Mouse (Mus musculus): ENCODE results near the gene Hp1bp3. TPM values are rescaled to one million over a fixed set of nuclear protein-coding genes. Genes with fewer than 3 reads are reported as not detected.

Hp1bp3 gene
- total RNA-seq, 2 experiments from 2014 or later: 200 to 356 TPM

- ATAC-seq (replicated peaks; ENCODE audit: low FRiP score, poor library complexity, severe bottlenecking): no peak
Observed at GRCm38 (mm10) chr4:138220761-138221160, 4.7 kb downstream of the Hp1bp3 start.

- ATAC-seq (replicated peaks; ENCODE audit: low FRiP score, poor library complexity, severe bottlenecking): no peak
Observed at GRCm38 (mm10) chr4:138221406-138221805, 5.3 kb downstream of the Hp1bp3 start.

DNA sequence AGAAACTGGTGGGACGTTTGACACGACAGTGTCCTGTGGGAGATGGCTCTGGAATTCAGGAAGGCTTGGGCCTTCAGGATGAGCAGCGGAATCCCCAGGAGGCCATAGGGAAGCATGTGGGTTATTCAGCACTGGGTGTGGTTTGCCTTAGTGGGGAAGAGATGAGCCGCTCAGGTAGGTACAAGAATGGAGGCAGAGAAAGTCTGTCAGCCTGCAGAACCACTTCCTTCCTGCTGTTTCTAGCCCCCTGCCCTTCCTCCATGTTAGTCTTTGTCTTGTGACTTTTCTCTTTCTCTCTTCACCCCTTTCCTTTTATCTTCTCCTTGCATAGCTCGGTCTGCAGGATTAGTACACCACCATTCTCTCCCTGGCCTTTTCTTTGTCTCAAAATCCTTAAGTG lies 6.3 kb downstream of the Hp1bp3 start:
- ATAC-seq (replicated peaks; ENCODE audit: low FRiP score, poor library complexity, severe bottlenecking): no peak

GRCm38 (mm10) chr4:138223623-138224022 lies 7.5 kb downstream of the Hp1bp3 start:
- no peak for ATAC-seq (replicated peaks; ENCODE audit: low FRiP score, poor library complexity, severe bottlenecking)

GRCm38 (mm10) chr4:138246756-138247665 lies 30.9 kb downstream of the Hp1bp3 start:
- ATAC-seq (replicated peaks; ENCODE audit: low FRiP score, poor library complexity, severe bottlenecking): no peak

GRCm38 (mm10) chr4:138250088-138250960 lies 34.2 kb downstream of the Hp1bp3 start, which contains the start of the genes Sh2d5 and Kif17:
Gene Sh2d5 (plus strand): TSS chr4:138250403.
Gene Kif17 (plus strand): TSS chr4:138250435.
- peak; percentile 74 for ATAC-seq (replicated peaks; ENCODE audit: low FRiP score, poor library complexity, severe bottlenecking)

- no peak for ATAC-seq (replicated peaks; ENCODE audit: low FRiP score, poor library complexity, severe bottlenecking)
Observed at GRCm38 (mm10) chr4:138251819-138252218, 35.7 kb downstream of the Hp1bp3 start.

GRCm38 (mm10) chr4:138252231-138252630 lies 36.1 kb downstream of the Hp1bp3 start:
- no peak for ATAC-seq (replicated peaks; ENCODE audit: low FRiP score, poor library complexity, severe bottlenecking)

DNA sequence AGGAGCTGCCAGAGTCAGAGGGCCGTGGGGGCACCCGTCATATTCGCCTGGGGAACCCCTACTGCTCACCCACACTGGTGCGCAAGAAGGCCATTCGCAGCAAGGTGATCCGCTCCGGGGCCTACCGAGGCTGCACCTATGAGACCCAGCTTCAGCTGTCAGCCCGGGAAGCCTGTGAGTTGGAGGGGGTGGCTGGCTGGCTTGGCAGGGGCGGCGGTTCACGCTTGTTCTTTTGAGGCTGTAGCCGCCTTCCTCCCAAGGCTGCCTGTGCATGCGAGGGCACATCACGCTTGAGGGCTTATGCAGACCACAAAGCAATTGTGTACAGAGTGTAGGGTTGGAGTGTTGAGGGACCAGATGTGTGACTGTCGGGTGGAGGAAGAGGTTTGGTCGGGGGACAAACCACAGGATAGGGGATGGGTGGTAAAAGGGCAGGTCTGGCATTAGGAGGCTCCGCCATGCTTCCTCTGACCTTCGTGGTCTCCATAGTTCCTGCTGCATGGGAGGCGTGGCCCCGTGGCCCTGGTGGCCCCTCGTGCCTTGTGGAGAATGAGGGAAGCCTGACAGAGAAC lies 41.1 kb downstream of the Hp1bp3 start:
- no peak for ATAC-seq (replicated peaks; ENCODE audit: low FRiP score, poor library complexity, severe bottlenecking)

DNA sequence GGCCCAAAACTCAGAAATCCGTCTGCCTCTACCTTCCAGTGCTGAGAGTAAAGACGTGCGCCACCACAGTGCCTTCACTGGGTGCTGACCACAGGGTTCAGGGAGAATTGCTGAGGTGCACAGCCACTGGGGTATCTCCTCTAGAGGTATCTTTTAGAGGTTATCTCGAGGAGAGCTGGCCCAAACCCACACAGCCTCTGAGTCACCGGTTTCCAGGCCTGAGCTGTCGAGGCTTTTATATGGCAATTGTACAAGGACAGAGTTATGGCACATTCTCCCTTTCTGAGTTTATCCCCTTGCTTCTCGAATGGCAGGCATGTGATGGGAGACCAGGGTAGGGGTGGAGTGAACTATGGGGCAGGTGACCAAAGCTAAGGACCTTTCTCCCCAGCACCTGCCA lies 42.6 kb downstream of the Hp1bp3 start:
- no peak for ATAC-seq (replicated peaks; ENCODE audit: low FRiP score, poor library complexity, severe bottlenecking)

- no peak for ATAC-seq (replicated peaks; ENCODE audit: low FRiP score, poor library complexity, severe bottlenecking)
Observed at GRCm38 (mm10) chr4:138259482-138259881, 43.4 kb downstream of the Hp1bp3 start.

DNA sequence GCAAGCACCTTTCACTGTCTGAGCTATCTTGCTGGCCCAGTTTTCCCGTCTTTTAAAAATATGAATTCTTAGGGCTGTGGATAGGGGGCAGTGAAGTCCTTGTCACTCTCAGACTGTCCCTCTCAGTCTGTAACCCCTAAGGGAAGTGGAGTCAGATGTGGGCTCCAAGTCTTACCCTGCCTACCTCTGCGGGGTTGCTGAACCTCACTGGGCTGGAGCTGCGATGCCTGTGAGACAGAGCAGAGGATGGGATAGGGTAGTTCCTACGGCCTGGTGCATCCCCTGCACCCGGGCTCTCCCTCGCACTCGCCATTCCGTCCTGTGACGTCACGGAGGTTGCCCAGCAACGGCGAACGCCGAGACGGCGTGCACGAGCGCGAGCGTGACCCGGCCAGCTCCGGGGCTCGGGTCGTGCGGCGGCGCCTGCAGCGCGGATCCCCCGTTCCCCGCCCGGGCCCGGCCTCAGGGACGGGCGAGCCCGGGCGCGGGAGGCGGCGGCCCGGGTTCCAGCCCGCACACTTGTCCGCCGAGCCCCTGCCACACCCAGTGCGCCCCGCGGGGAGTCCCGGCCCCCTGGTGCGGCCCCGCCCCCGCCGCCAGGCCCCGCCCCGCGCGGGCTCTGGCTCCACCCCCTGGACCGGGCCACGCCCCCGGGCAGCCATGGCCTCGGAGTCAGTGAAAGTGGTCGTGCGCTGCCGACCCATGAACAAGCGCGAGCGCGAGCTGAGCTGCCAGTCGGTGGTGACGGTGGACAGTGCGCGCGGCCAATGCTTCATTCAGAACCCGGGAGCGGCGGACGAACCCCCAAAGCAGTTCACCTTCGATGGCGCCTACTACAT lies 46.0 kb downstream of the Hp1bp3 start:
- peak; percentile 48 for ATAC-seq (replicated peaks; ENCODE audit: low FRiP score, poor library complexity, severe bottlenecking)

GRCm38 (mm10) chr4:138267869-138268268 lies 51.8 kb downstream of the Hp1bp3 start:
- ATAC-seq (replicated peaks; ENCODE audit: low FRiP score, poor library complexity, severe bottlenecking): no peak

DNA sequence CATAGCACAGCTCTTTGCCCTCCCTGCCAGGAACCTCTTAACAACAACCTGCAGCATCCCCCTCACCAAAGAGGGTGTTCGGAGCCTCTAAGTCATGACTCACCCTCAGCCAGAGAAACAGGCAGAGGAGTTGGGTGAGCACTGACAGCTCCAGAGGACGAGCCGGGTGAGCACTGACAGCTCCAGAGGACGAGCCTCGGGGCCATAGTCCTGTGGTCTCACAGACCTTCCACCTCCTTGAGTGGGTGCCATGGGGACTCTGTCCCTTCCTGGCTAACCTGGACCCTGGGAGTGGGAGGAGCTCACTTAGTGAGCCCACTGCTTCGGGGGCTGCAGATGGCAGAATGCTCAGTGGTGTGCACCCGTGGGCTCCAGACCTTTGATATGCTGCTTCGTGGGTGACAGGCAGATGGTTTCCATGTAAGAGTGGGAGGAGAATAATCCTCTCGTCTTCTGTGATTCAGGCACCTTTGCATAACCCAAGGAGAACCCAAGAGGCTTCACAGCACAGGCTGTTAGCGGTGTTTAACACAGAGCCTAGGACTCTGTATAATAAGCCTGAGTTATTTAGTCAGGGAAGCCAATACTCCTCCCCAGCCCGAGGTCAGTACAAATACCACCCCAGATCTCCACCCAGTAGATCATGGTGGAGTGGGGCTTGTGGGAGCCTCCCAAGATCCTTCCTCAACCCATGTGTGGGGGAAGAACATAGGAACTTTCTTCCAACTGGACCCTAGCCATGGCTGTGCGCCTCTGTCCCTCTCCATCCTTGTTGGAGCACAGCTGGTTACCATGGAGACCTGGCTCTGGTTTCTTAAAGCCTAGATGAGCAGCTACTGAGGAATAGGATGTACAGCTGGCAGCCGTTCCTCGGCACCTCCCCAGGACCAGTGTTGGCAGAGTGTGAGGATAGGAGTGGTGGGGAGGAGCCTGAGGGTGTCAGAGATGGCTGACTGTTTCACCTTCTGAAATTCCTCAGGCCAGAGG lies 56.2 kb downstream of the Hp1bp3 start:
- no peak for ATAC-seq (replicated peaks; ENCODE audit: low FRiP score, poor library complexity, severe bottlenecking)

DNA sequence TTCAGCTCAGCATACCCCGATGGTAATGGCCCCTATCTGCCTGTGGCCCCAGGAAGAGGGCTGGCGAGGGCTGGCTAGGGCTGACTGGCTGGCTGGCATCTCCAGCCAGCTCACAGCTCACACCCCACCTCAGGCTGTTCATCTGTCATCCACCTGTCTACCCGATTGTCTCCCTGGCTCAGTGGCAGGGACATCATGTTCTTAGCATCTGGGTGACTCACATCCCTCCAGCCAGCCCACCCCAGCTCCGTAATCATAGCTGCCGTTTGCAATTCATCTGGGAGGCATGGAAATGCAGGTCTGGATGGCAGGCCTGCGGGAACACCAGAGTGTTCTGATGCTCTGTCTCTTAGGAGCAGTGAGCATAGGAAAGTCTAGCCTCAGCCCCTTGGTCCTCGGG lies 62.2 kb downstream of the Hp1bp3 start:
- no peak for ATAC-seq (replicated peaks; ENCODE audit: low FRiP score, poor library complexity, severe bottlenecking)

DNA sequence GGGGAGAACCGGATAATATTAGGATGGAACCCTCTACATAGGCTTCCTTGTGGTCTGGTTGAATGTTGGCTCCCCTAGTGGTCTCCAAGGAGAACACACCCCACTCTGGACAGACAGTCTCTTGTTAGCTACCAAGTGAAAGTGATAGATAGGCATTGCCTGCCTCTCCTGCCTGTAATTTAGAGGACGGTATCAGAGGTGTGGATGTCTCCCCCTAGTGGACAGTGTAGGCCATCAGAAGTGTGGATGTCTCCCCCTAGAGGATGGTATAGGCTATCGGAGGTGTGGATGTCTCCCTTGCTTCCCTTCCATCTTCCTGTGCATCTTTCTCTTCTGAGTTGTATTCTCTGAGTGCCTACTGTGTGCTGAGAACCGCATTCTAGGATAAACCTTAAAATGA lies 66.7 kb downstream of the Hp1bp3 start:
- ATAC-seq (replicated peaks; ENCODE audit: low FRiP score, poor library complexity, severe bottlenecking): peak; percentile 91

- no peak for ATAC-seq (replicated peaks; ENCODE audit: low FRiP score, poor library complexity, severe bottlenecking)
Observed at GRCm38 (mm10) chr4:138286411-138286810, 70.3 kb downstream of the Hp1bp3 start.

- no peak for ATAC-seq (replicated peaks; ENCODE audit: low FRiP score, poor library complexity, severe bottlenecking)
Observed at GRCm38 (mm10) chr4:138288691-138289090, 72.6 kb downstream of the Hp1bp3 start.
